Mouse (Mus musculus) bone marrow macrophage, adult 2 months (primary cell): Measurements from ENCODE around the gene Btg3.
"Not testable (repeated sequence)": the region's sequence is repeated elsewhere in the genome, so short reads cannot be mapped to it uniquely, and the experiment has no call there.

ENCODE experiments used
- CTCF ChIP-seq: IDR thresholded peaks from 2 replicates; pipeline ENCODE4 v1.5.1; 2012; ENCODE audit warnings: low read depth, mild to moderate bottlenecking, low read length, moderate library complexity
- POLR2A ChIP-seq: IDR thresholded peaks from 2 replicates; pipeline ENCODE4 v1.6.1; 2012; ENCODE audit warnings: mild to moderate bottlenecking, low read depth, low read length, borderline replicate concordance

- not testable (repeated sequence) for TF ChIP-seq CTCF, POLR2A
These were observed 12.4 kb downstream of the Btg3 start for GRCm38 (mm10) chr16:78364554-78364953.
